Mouse (Mus musculus) MEL (cell line): ENCODE results near the gene Ndrg3. TPM values are rescaled to one million over a fixed set of nuclear protein-coding genes. Genes with fewer than 3 reads are reported as not detected.
"Not testable (repeated sequence)": the region's sequence is repeated elsewhere in the genome, so short reads cannot be mapped to it uniquely, and the experiment has no call there.

Experiments
- DNase-seq: peaks from one replicate; pipeline ENCODE4 v3.0.0; 2011; ENCODE audit warnings: low read depth, low spot score
- H3K27ac ChIP-seq: 2 replicates; pipeline ENCODE4 v1.5.1; 2012; ENCODE audit warnings: low read depth, mild to moderate bottlenecking, control low read depth, low read length, moderate library complexity; ENCODE audit not compliant: control insufficient read depth
- H3K27me3 ChIP-seq, 2 experiments: fragments of 150-350 bp in 1 of 2; sonication (generic) in 1 of 2; 2 replicates each; pipeline ENCODE4 v1.6.1; 2012; ENCODE audit warnings: low read length in 2 of 2, mild to moderate bottlenecking in 2 of 2, improper control_type of control experiment in 1 of 2, moderate library complexity in 1 of 2; ENCODE audit not compliant: insufficient read depth in 2 of 2, control insufficient read depth in 1 of 2
- H3K36me3 ChIP-seq, 2 experiments: 2 replicates each; pipeline ENCODE4 v1.6.1; 2012 to 2014; ENCODE audit warnings: low read length in 2 of 2, improper control_type of control experiment in 1 of 2, inconsistent platforms in 1 of 2, mild to moderate bottlenecking in 1 of 2; ENCODE audit not compliant: insufficient read depth in 2 of 2, control insufficient read depth in 1 of 2
- H3K4me1 ChIP-seq, 2 experiments: fragments of 150-350 bp in 1 of 2; sonication (generic) in 1 of 2; 2 replicates each; pipeline ENCODE4 v1.6.1; 2012; ENCODE audit warnings: low read length in 2 of 2, improper control_type of control experiment in 1 of 2, mild to moderate bottlenecking in 1 of 2; ENCODE audit not compliant: insufficient read depth in 2 of 2, control insufficient read depth in 1 of 2
- H3K4me3 ChIP-seq, 2 experiments: fragments of 150-350 bp in 1 of 2; sonication (generic) in 1 of 2; 2 replicates each; pipeline ENCODE4 v1.5.1; 2012; ENCODE audit warnings: low read depth in 2 of 2, low read length in 2 of 2, mild to moderate bottlenecking in 2 of 2, moderate library complexity in 2 of 2, control low read depth in 1 of 2, improper control_type of control experiment in 1 of 2; ENCODE audit not compliant: control insufficient read depth in 1 of 2, insufficient read depth in 1 of 2
- H3K79me2 ChIP-seq: 2 replicates; pipeline ENCODE4 v1.6.1; 2012; ENCODE audit warnings: mild to moderate bottlenecking, low read length, moderate library complexity; ENCODE audit not compliant: control insufficient read depth, poor library complexity, insufficient read depth
- H3K9ac ChIP-seq: 2 replicates; pipeline ENCODE4 v1.6.1; 2012; ENCODE audit warnings: low read depth, mild to moderate bottlenecking, control low read depth, low read length, moderate library complexity; ENCODE audit not compliant: control insufficient read depth, poor library complexity, severe bottlenecking
- H3K9me3 ChIP-seq: fragments of 150-350 bp; sonication (generic); replicated peaks from 2 replicates; pipeline ENCODE4 v1.6.1; 2012; ENCODE audit warnings: mild to moderate bottlenecking, low read length, improper control_type of control experiment, moderate library complexity; ENCODE audit not compliant: insufficient read depth
- BHLHE40 ChIP-seq: IDR thresholded peaks from 2 replicates; pipeline ENCODE4 v1.6.1; 2012; ENCODE audit warnings: low read depth, mild to moderate bottlenecking, inconsistent platforms, low read length, improper control_type of control experiment, borderline replicate concordance
- CHD2 ChIP-seq: IDR thresholded peaks from 2 replicates; pipeline ENCODE4 v1.6.1; 2011; ENCODE audit warnings: low read length, improper control_type of control experiment
- CTCF ChIP-seq, 3 experiments: IDR thresholded peaks in 2 of 3; conservative IDR thresholded peaks in 1 of 3; 2 replicates each; pipeline ENCODE4 v1.5.1; 2011 to 2012; ENCODE audit warnings: low read length in 3 of 3, low read depth in 2 of 3, mild to moderate bottlenecking in 2 of 3, improper control_type of control experiment in 1 of 3, inconsistent platforms in 1 of 3, mixed read lengths in 1 of 3, moderate library complexity in 1 of 3; ENCODE audit not compliant: control insufficient read depth in 1 of 3, insufficient read depth in 1 of 3, poor library complexity in 1 of 3, severe bottlenecking in 1 of 3
- E2F4 ChIP-seq: IDR thresholded peaks from 2 replicates; pipeline ENCODE4 v1.6.1; 2011; ENCODE audit warnings: low read depth, low read length, improper control_type of control experiment, borderline replicate concordance
- ELF1 ChIP-seq: IDR thresholded peaks from 2 replicates; pipeline ENCODE4 v1.6.1; 2014; ENCODE audit warnings: low read depth, mild to moderate bottlenecking, inconsistent platforms, low read length, improper control_type of control experiment, moderate library complexity
- GABPA ChIP-seq: IDR thresholded peaks from 2 replicates; pipeline ENCODE4 v1.6.1; 2012; ENCODE audit warnings: low read depth, mild to moderate bottlenecking, inconsistent platforms, low read length, improper control_type of control experiment, moderate library complexity
- GATA1 ChIP-seq: IDR thresholded peaks from 2 replicates; pipeline ENCODE4 v1.6.1; 2011; ENCODE audit warnings: low read depth, low read length, improper control_type of control experiment
- KAT2A ChIP-seq: conservative IDR thresholded peaks from 2 replicates; pipeline ENCODE4 v1.6.1; 2012; ENCODE audit warnings: low read depth, low read length, improper control_type of control experiment, inconsistent platforms
- MAX ChIP-seq: IDR thresholded peaks from 2 replicates; pipeline ENCODE4 v1.6.1; 2011; ENCODE audit warnings: low read length, improper control_type of control experiment
- MAZ ChIP-seq: IDR thresholded peaks from 2 replicates; pipeline ENCODE4 v1.6.1; 2012; ENCODE audit warnings: low read depth, mild to moderate bottlenecking, inconsistent platforms, low read length, improper control_type of control experiment
- MEF2A ChIP-seq: IDR thresholded peaks from 2 replicates; pipeline ENCODE4 v1.6.1; 2014; ENCODE audit warnings: low read depth, mild to moderate bottlenecking, inconsistent platforms, low read length, improper control_type of control experiment; ENCODE audit not compliant: poor library complexity, insufficient replicate concordance, severe bottlenecking; ENCODE audit errors: extremely low read depth
- MXI1 ChIP-seq: IDR thresholded peaks from 2 replicates; pipeline ENCODE4 v1.6.1; 2011; ENCODE audit warnings: mild to moderate bottlenecking, low read depth, low read length, improper control_type of control experiment
- MYB ChIP-seq: IDR thresholded peaks from 2 replicates; pipeline ENCODE4 v1.6.1; 2011; ENCODE audit warnings: mild to moderate bottlenecking, low read depth, low read length, improper control_type of control experiment
- MYC ChIP-seq: IDR thresholded peaks from 2 replicates; pipeline ENCODE4 v1.6.1; 2011; ENCODE audit warnings: low read depth, mild to moderate bottlenecking, low read length, improper control_type of control experiment, moderate library complexity
- NELFE ChIP-seq: IDR thresholded peaks from 2 replicates; pipeline ENCODE4 v1.6.1; 2011; ENCODE audit warnings: low read depth, low read length, improper control_type of control experiment
- POLR2AphosphoS5 ChIP-seq: IDR thresholded peaks from 2 replicates; pipeline ENCODE4 v1.6.1; 2012; ENCODE audit warnings: low read depth, borderline replicate concordance, mild to moderate bottlenecking, inconsistent platforms, low read length, moderate library complexity, mixed read lengths
- RCOR1 ChIP-seq: IDR thresholded peaks from 2 replicates; pipeline ENCODE4 v1.6.1; 2012; ENCODE audit warnings: low read depth, mild to moderate bottlenecking, inconsistent platforms, low read length, improper control_type of control experiment
- SIN3A ChIP-seq: IDR thresholded peaks from 2 replicates; pipeline ENCODE4 v1.6.1; 2012; ENCODE audit warnings: low read length, improper control_type of control experiment, inconsistent platforms
- ZC3H11A ChIP-seq: IDR thresholded peaks from 2 replicates; pipeline ENCODE4 v1.6.1; 2012; ENCODE audit warnings: low read depth, mild to moderate bottlenecking, inconsistent platforms, low read length, improper control_type of control experiment
- polyA plus RNA-seq, 2 experiments: library from polyadenylated mRNA; stranded (reverse) in 1 of 2; unstranded in 1 of 2; fragments of >175 nt in 1 of 2; fragments of >200 nt in 1 of 2; gene quantifications; 2 replicates each; pipeline versions ENCODE4 v1.2.1 to v1.2.4; 2012; ENCODE audit warnings: low replicate concordance in 2 of 2, low read depth in 1 of 2; ENCODE audit not compliant: insufficient read length in 2 of 2, insufficient read depth in 1 of 2, missing spikeins in 1 of 2
- total RNA-seq: library from RNA; depleted of rRNA; stranded (reverse); fragments of 300-350 nt; gene quantifications from 2 replicates; pipeline ENCODE4 v1.2.3, GENCODE M21; 2012

The Ndrg3 gene
- total and polyA plus RNA-seq, 3 experiments, result 19.0 to 39.6 TPM; not detected in 1

- Histone ChIP-seq H3K4me1 (peaks cover 2 to 38% of the 10 kb centered on the region in 2 experiments; a peak in 3 of 4 replicates), H3K4me3 (no peak within 1 kb of the TSS), H3K36me3 (peaks cover 0 to 9% of the 10 kb centered on the region in 2 experiments; a peak in 2 of 4 replicates), H3K27ac (no peak within 1 kb of the TSS), H3K79me2 (no peaks in the 10 kb centered on the region), H3K9ac (no peak within 1 kb of the TSS), H3K9me3 (no peaks in the 10 kb centered on the region), H3K27me3 (no peaks in the 10 kb centered on the region)
- no peak for TF ChIP-seq MYC
- no peak for TF ChIP-seq RCOR1
- TF ChIP-seq BHLHE40, result no peak
- no peak for TF ChIP-seq POLR2AphosphoS5
- no peak for DNase-seq
These were observed 104.8 kb downstream of the Ndrg3 start, which contains the start of gene Sla2 for GRCm38 (mm10) chr2:156887017-156887416. TSS of gene Sla2 (minus strand) at chr2:156887192.

- no peak for DNase-seq
- no peak overlapping the region for H3K9ac ChIP-seq
- no peak overlapping the region for H3K4me3 ChIP-seq
- TF ChIP-seq ELF1 (no peak), MXI1 (no peak), ZC3H11A (no peak), KAT2A (no peak), CHD2 (no peak), GATA1 (no peak), NELFE (no peak), SIN3A (no peak), CTCF (IDR thresholded peaks at IDR 0.05 in 2 of 3, conservative IDR thresholded peaks at IDR 0.05 in 1 of 3; ENCODE audit: control insufficient read depth in 1 of 3, insufficient read depth in 1 of 3, low read depth in 2 of 3, low read length in 3 of 3, poor library complexity in 1 of 3, severe bottlenecking in 1 of 3) (no peak), MYB (no peak), MAX (no peak), GABPA (no peak), MAZ (no peak), MEF2A (no peak), E2F4 (no peak)
- no peaks in the 10 kb centered on the region for H3K9me3 ChIP-seq
- H3K36me3 ChIP-seq, result peaks cover 0 to 9% of the 10 kb centered on the region in 2 experiments; a peak in 2 of 4 replicates
- H3K27me3 ChIP-seq, result no peaks in the 10 kb centered on the region
- H3K27ac ChIP-seq, result no peak overlapping the region
- H3K79me2 ChIP-seq, result no peaks in the 10 kb centered on the region
- H3K4me1 ChIP-seq, result peaks cover 2 to 39% of the 10 kb centered on the region in 2 experiments; a peak in 3 of 4 replicates
These were observed 105.7 kb downstream of the Ndrg3 start for GRCm38 (mm10) chr2:156886084-156886631.

DNA sequence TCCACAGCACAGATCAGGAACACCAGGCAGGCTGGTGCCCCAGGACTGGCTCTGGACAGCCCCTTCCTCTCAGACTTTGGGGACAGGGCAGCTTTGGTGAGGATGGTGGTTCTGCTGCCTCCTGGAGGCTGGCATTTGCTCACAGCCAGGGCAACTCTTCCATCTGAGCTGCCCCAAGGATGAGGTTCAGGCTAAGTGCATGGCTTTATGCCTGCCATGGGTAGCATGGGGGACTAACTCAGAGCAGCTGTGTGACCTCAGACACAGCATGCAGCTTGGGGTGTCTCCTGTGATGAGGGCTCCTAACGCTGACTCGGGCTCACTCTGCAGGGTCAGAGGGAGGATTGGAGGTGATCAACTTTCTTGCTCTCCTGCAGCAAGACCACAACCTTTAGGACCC, 106.2 kb downstream of the Ndrg3 start:
- H3K4me3 ChIP-seq, H3K27ac ChIP-seq: not testable (repeated sequence)

More for the DNA sequence above, 106.2 kb downstream of the Ndrg3 start:
- peaks cover 2 to 39% of the 10 kb centered on the region in 2 experiments; a peak in 3 of 4 replicates for H3K4me1 ChIP-seq
- not testable (repeated sequence) for H3K79me2 ChIP-seq, H3K36me3 ChIP-seq, H3K9me3 ChIP-seq, DNase-seq, H3K27me3 ChIP-seq, H3K9ac ChIP-seq
